Mouse (Mus musculus) thymus, postnatal 0 days (tissue): ENCODE measurements around the gene Kctd19. TPM values are rescaled to one million over a fixed set of nuclear protein-coding genes. Genes with fewer than 3 reads are reported as not detected.

Experiments
- DNase-seq: peaks from one replicate; pipeline ENCODE4 v3.0.0-alpha.2; 2015; ENCODE audit warnings: low spot score
- polyA plus RNA-seq: library from polyadenylated mRNA; unstranded; fragments of >200 nt; fragmentation: Nextera tagmentation; extraction: Ambion mirVana; gene quantifications from 2 replicates; pipeline ENCODE4 v1.2.1, GENCODE M21; 2015

Kctd19 gene
- 0.04 and 0.31 TPM in 2 replicates for polyA plus RNA-seq

- DNase-seq, result peak; percentile 42
Observed at GRCm38 (mm10) chr8:105413391-105413790, at the start of gene Kctd19, which contains the start of gene Lrrc36. Gene Kctd19 (minus strand): TSS chr8:105413502. Gene Lrrc36 (plus strand): TSS chr8:105413571.

- no peak for DNase-seq
Observed at GRCm38 (mm10) chr8:105461085-105461803, 47.9 kb upstream of the Kctd19 start.

GRCm38 (mm10) chr8:105455218-105455617 lies 41.9 kb upstream of the Kctd19 start:
- no peak for DNase-seq

- no peak for DNase-seq
Observed at GRCm38 (mm10) chr8:105454088-105454487, 40.8 kb upstream of the Kctd19 start.

- no peak for DNase-seq
Observed at GRCm38 (mm10) chr8:105453296-105453695, 40.0 kb upstream of the Kctd19 start.

- DNase-seq, result no peak
Observed at GRCm38 (mm10) chr8:105451903-105452603, 38.8 kb upstream of the Kctd19 start.

- no peak for DNase-seq
Observed at GRCm38 (mm10) chr8:105450977-105451376, 37.7 kb upstream of the Kctd19 start.

GRCm38 (mm10) chr8:105448596-105448995 lies 35.3 kb upstream of the Kctd19 start:
- DNase-seq, result no peak

- DNase-seq, result no peak
Observed at GRCm38 (mm10) chr8:105448188-105448587, 34.9 kb upstream of the Kctd19 start.

GRCm38 (mm10) chr8:105446127-105446552 lies 32.8 kb upstream of the Kctd19 start:
- no peak for DNase-seq

- no peak for DNase-seq
Observed at GRCm38 (mm10) chr8:105445296-105446126, 32.2 kb upstream of the Kctd19 start.

- no peak for DNase-seq
Observed at GRCm38 (mm10) chr8:105442661-105443060, 29.4 kb upstream of the Kctd19 start.

GRCm38 (mm10) chr8:105441433-105441832 lies 28.1 kb upstream of the Kctd19 start:
- peak; percentile 43 for DNase-seq

- DNase-seq, result peak; percentile 68
Observed at GRCm38 (mm10) chr8:105438865-105439264, 25.6 kb upstream of the Kctd19 start.

GRCm38 (mm10) chr8:105437078-105437748 lies 23.9 kb upstream of the Kctd19 start:
- no peak for DNase-seq

- no peak for DNase-seq
Observed at GRCm38 (mm10) chr8:105436218-105436617, 22.9 kb upstream of the Kctd19 start.

GRCm38 (mm10) chr8:105434136-105434535 lies 20.8 kb upstream of the Kctd19 start:
- peak; percentile 51 for DNase-seq

GRCm38 (mm10) chr8:105433511-105433910 lies 20.2 kb upstream of the Kctd19 start:
- DNase-seq, result no peak

GRCm38 (mm10) chr8:105433021-105433420 lies 19.7 kb upstream of the Kctd19 start:
- DNase-seq, result no peak

- DNase-seq, result no peak
Observed at GRCm38 (mm10) chr8:105431743-105432515, 18.6 kb upstream of the Kctd19 start.
